Mouse (Mus musculus) forebrain, embryonic 15.5 days (tissue): Measurements from ENCODE around the gene Ldb1. TPM values are rescaled to one million over a fixed set of nuclear protein-coding genes. Genes with fewer than 3 reads are reported as not detected.

Source experiments
- ATAC-seq: fragments of 200-750 bp; cut with Nextera tagmentation; replicated peaks from 2 replicates; pipeline ENCODE4 v1.8.0; 2017; ENCODE audit warnings: mild to moderate bottlenecking, moderate TSS enrichment, moderate library complexity
- H3K27ac ChIP-seq: fragments of 300-500 bp; sonication (generic); replicated peaks from 2 replicates; pipeline ENCODE4 v1.5.1; 2015; ENCODE audit warnings: mild to moderate bottlenecking, inconsistent platforms
- H3K27me3 ChIP-seq: fragments of 300-500 bp; sonication (generic); 2 replicates; pipeline ENCODE4 v1.6.1; 2015; ENCODE audit warnings: inconsistent platforms
- H3K36me3 ChIP-seq: fragments of 300-500 bp; sonication (generic); 2 replicates; pipeline ENCODE4 v1.6.1; 2015; ENCODE audit warnings: mild to moderate bottlenecking, inconsistent platforms
- H3K4me1 ChIP-seq: fragments of 300-500 bp; sonication (generic); 2 replicates; pipeline ENCODE4 v1.6.1; 2015; ENCODE audit warnings: inconsistent platforms
- H3K4me2 ChIP-seq: fragments of 300-500 bp; sonication (generic); replicated peaks from 2 replicates; pipeline ENCODE4 v1.6.1; 2015; ENCODE audit warnings: mild to moderate bottlenecking, inconsistent platforms
- H3K4me3 ChIP-seq: fragments of 300-500 bp; sonication (generic); 2 replicates; pipeline ENCODE4 v1.5.1; 2015; ENCODE audit warnings: mild to moderate bottlenecking, inconsistent platforms
- H3K9ac ChIP-seq: fragments of 300-500 bp; sonication (generic); replicated peaks from 2 replicates; pipeline ENCODE4 v1.6.1; 2015; ENCODE audit warnings: mild to moderate bottlenecking, inconsistent platforms
- H3K9me3 ChIP-seq: fragments of 300-500 bp; sonication (generic); 2 replicates; pipeline ENCODE4 v1.6.1; 2016; ENCODE audit warnings: inconsistent platforms
- WGBS: fragments of 180-500 bp; shearing (Covaris S2); methylation state at CpG from one replicate; pipeline ENCODE4 v1.1.7; 2015; ENCODE audit warnings: mixed read lengths; 5-methylcytosine and 5-hydroxymethylcytosine counted together
- polyA plus RNA-seq: library from polyadenylated mRNA; unstranded; fragments of >200 nt; fragmentation: Nextera tagmentation; extraction: Ambion mirVana; gene quantifications from 2 replicates; pipeline ENCODE4 v1.2.1, GENCODE M21; 2015

The Ldb1 gene
- polyA plus RNA-seq, 1 experiment from 2014 or later = 131 TPM

GRCm38 (mm10) chr19:46033911-46034310 lies 11.1 kb downstream of the Ldb1 start:
- Histone ChIP-seq H3K36me3 (peaks cover 59% of the 10 kb centered on the region), H3K9ac (no peak overlapping the region), H3K27ac (no peak overlapping the region), H3K4me1 (peaks cover 28% of the 10 kb centered on the region), H3K27me3 (no peaks in the 10 kb centered on the region), H3K4me2 (no peak overlapping the region), H3K4me3 (no peak overlapping the region), H3K9me3 (no peaks in the 10 kb centered on the region)
- no peak for ATAC-seq
- 95% methylated on average over 11 of the region's 11 CpGs for WGBS

DNA sequence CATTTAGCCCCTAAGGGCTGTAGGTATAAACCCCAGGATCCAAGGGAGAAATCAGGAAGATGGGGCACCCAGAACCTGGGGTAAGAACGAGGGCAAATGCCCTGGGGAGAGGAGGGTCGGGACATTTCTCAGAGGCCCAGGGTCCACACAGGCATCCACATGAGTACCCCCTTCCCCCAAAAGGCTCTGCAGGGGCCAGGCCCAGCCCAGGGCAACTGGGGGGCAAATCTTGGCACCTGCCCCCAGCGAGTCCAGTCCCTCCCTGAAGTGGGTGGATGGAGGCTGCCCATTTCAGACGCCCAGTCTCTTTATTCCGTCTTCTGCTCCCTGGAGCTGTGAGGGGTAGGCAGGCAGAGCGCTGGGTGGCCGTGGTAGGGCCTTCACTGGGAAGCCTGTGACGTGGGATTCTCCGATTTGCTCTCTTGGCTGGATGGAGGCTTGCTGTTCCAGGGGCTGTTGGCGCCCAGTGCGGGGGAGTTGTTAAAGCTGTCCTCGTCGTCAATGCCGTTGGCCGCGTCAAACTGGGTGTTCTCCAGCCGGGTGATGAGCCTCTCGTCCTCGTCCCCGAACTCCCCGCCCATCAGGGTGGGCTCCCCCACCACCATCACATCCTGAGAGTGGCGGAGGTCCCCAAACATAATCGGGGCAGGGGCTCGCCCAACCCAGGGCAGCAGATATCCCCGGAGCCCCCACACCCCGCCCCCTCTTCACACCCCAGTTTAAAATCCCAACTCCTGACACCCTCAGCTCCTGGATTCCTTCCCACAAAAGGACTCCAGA lies 12.1 kb downstream of the Ldb1 start:
- Histone ChIP-seq H3K4me2 (no peak overlapping the region), H3K9ac (no peak overlapping the region), H3K4me1 (peaks cover 22% of the 10 kb centered on the region), H3K9me3 (no peaks in the 10 kb centered on the region), H3K27me3 (no peaks in the 10 kb centered on the region), H3K36me3 (peaks cover 59% of the 10 kb centered on the region), H3K4me3 (no peak overlapping the region), H3K27ac (no peak overlapping the region)
- no peak for ATAC-seq
- 87% methylated on average over 26 of the region's 26 CpGs for WGBS

DNA sequence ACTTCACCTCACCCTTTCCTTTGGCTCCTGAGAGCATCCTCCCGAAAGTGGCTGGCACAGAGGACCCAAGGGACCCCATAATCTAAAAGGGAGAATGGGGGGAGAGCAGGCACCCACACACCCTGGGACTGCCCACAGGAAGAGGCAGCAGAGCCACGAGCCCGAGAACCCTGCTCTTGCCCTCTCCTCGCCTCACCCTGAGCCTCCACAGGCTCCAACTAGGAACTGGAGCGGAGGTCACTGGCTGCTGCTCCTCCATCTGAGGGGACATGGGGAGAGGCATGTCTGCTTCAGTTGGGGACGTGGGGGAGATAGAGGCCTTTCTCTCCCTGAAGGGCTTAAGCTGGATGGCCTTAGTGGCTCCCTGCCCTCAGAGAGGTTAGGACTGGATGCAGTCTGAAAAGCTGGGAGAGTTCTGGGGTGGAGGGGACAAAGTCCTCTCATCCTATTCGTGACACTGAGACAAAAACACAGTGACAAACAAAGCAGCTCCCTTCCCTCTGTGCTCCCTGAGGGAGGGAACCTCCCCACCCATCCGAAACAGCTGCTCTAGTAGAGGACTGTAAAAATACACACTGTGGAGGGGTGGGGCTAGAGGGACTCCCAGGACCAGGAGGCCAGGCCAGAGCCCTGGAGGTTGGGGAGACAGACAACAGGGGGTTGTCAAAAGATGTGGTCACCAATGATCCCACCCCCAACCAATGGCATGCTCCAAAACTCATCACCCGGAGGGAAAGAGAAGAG lies 13.2 kb downstream of the Ldb1 start:
- Histone ChIP-seq H3K4me3 (no peak overlapping the region), H3K9ac (no peak overlapping the region), H3K4me2 (no peak overlapping the region), H3K4me1 (peaks cover 11% of the 10 kb centered on the region), H3K36me3 (peaks cover 59% of the 10 kb centered on the region), H3K9me3 (no peaks in the 10 kb centered on the region), H3K27me3 (no peaks in the 10 kb centered on the region), H3K27ac (no peak overlapping the region)
- ATAC-seq = 0 out of 2 replicates have a peak, but pooled peaks have one; percentile 32
- 75% methylated on average over 9 of the region's 9 CpGs for WGBS

- no peak overlapping the region for H3K4me2 ChIP-seq
- no peak overlapping the region for H3K4me3 ChIP-seq
- H3K36me3 ChIP-seq = peaks cover 49% of the 10 kb centered on the region
- no peaks in the 10 kb centered on the region for H3K9me3 ChIP-seq
- H3K27me3 ChIP-seq = no peaks in the 10 kb centered on the region
- no peak overlapping the region for H3K9ac ChIP-seq
- H3K27ac ChIP-seq = no peak overlapping the region
- H3K4me1 ChIP-seq = no peaks in the 10 kb centered on the region
- no peak for ATAC-seq
- WGBS = 97% methylated on average over 10 of the region's 10 CpGs
Observed at GRCm38 (mm10) chr19:46030196-46030983, 14.6 kb downstream of the Ldb1 start.

GRCm38 (mm10) chr19:46029652-46030051 lies 15.4 kb downstream of the Ldb1 start:
- Histone ChIP-seq H3K4me2 (no peak overlapping the region), H3K9ac (no peak overlapping the region), H3K4me3 (no peak overlapping the region), H3K27me3 (no peaks in the 10 kb centered on the region), H3K27ac (no peak overlapping the region), H3K36me3 (peaks cover 42% of the 10 kb centered on the region), H3K9me3 (no peaks in the 10 kb centered on the region), H3K4me1 (no peaks in the 10 kb centered on the region)
- WGBS = 92% methylated on average over 1 of the region's 1 CpGs
- ATAC-seq = no peak

GRCm38 (mm10) chr19:46028747-46029320 lies 16.2 kb downstream of the Ldb1 start:
- Histone ChIP-seq H3K27ac (no peak overlapping the region), H3K9me3 (no peaks in the 10 kb centered on the region), H3K27me3 (no peaks in the 10 kb centered on the region), H3K4me3 (no peak overlapping the region), H3K36me3 (peaks cover 34% of the 10 kb centered on the region), H3K4me1 (no peaks in the 10 kb centered on the region), H3K9ac (no peak overlapping the region), H3K4me2 (no peak overlapping the region)
- 72% methylated on average over 11 of the region's 11 CpGs for WGBS
- ATAC-seq = no peak

DNA sequence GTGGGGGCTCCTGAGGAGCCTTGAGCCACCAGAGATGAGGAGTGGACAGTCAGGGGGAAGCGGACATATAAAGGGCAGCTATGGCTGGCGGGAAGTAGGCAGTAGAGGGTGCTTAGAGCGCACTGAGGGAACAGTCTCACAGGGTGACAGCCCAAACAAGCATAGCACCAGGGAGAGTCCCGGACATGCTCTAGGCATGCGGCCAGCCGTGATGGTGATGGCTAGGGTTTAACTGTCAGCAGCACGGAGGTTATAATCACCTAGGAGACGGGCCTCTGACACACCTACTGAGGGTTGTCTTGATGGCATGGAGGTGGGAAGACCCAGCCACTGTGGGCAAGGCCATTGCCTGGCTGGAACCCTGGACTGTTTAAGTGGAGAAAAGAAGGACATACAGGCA lies 18.4 kb downstream of the Ldb1 start:
- no peak for ATAC-seq
- Histone ChIP-seq H3K27me3 (no peaks in the 10 kb centered on the region), H3K4me1 (no peaks in the 10 kb centered on the region), H3K27ac (no peak overlapping the region), H3K9me3 (no peaks in the 10 kb centered on the region), H3K4me3 (no peak overlapping the region), H3K36me3 (peaks cover 11% of the 10 kb centered on the region), H3K9ac (no peak overlapping the region), H3K4me2 (no peak overlapping the region)
- WGBS = 67% methylated on average over 8 of the region's 8 CpGs

DNA sequence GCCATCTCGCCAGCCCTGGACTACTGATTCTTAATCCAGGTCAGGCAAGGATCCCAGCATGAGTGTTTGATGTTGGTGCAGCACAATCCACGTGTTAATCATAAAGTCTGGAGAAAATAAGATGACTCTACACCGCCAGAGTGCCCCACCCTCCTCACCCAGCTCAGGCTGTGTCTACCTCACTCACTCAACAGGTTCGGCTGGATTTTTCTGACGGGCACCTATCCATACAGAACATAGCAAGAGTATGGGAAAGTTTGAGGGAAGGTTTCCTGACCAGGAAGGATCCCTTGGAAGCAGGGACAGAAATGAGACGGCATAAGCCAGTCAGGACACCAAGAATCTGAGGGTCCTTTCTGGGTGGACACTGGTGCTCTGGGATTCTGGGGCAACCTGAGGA lies 20.1 kb downstream of the Ldb1 start:
- Histone ChIP-seq H3K27ac (no peak overlapping the region), H3K9ac (no peak overlapping the region), H3K4me2 (no peak overlapping the region), H3K36me3 (no peaks in the 10 kb centered on the region), H3K27me3 (no peaks in the 10 kb centered on the region), H3K4me3 (no peak overlapping the region), H3K4me1 (no peaks in the 10 kb centered on the region), H3K9me3 (no peaks in the 10 kb centered on the region)
- no peak for ATAC-seq
- 82% methylated on average over 6 of the region's 6 CpGs for WGBS

DNA sequence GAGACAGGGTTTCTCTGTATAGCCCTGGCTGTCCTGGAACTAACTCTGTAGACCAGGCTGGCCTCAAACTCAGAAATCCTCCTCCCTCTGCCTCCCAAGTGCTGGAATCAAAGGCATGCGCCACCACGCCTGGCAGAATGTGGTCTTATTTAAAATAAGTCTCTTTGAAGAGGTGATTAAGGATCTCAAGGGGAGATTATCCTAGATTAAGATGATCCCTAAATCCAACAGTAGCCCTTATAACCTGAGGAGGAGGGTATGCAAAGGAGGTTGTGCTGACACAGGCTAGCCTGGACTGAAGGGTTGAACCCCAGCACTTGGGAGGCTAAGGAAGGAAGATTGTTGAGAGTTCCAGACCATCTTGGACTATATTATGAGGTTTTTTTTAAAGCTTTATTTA lies 29.0 kb downstream of the Ldb1 start:
- Histone ChIP-seq H3K9ac (no peak overlapping the region), H3K4me3 (no peak overlapping the region), H3K27me3 (no peaks in the 10 kb centered on the region), H3K4me1 (no peaks in the 10 kb centered on the region), H3K27ac (no peak overlapping the region), H3K4me2 (no peak overlapping the region), H3K36me3 (no peaks in the 10 kb centered on the region), H3K9me3 (no peaks in the 10 kb centered on the region)
- 65% methylated on average over 2 of the region's 2 CpGs for WGBS
- no peak for ATAC-seq

DNA sequence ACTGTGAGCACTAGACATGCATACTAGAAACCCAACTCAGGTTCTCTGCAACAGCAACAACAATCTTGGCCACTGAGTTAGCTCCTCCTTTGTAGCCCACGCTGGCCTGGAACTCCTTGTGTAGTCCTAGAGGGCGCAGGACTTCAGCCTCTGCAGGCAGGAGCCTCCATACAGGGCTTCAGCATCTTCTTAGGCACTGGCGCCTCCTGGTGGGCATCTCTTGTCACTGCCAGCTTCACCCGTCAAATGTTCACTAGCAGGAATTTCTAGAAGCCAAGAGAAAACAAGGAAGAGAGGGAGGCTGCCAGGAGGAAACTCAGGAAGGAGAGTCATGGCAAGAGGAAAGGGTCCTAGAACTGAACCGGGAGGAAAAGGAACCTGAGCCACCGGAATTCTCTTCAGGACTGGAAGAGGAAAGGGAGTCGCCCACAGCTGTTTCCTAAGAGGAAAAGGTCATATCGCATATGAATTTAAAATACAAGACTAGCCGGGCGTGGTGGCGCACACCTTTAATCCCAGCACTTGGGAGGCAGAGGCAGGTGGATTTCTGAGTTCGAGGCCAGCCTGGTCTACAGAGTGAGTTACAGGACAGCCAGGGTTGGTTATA lies 30.3 kb downstream of the Ldb1 start:
- Histone ChIP-seq H3K4me1 (no peaks in the 10 kb centered on the region), H3K9ac (no peak overlapping the region), H3K36me3 (no peaks in the 10 kb centered on the region), H3K27me3 (no peaks in the 10 kb centered on the region), H3K9me3 (no peaks in the 10 kb centered on the region), H3K4me2 (no peak overlapping the region), H3K4me3 (no peak overlapping the region), H3K27ac (no peak overlapping the region)
- 43% methylated on average over 12 of the region's 12 CpGs for WGBS
- no peak for ATAC-seq

DNA sequence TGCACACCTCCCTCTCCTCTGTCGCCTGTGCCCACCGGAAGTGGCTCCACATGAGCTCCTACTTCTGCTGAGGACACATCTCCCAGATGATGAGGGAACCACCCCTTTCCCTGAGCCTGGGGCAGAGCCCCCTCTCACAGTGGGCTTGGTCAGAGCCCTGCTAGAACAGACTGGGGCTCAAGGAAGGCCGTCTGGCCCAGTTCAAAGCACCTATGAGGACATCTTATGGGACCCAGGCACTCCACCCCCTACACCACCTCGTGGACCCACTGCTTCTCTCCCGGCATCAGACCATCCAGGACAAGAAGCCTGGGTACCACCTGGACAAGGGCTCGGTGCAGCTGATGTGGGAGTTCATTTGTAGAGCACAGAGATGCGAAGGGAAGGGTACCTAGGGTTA lies 39.3 kb downstream of the Ldb1 start:
- no peak overlapping the region for H3K4me3 ChIP-seq
- peaks cover 10% of the 10 kb centered on the region for H3K4me1 ChIP-seq
- WGBS = 89% methylated on average over 7 of the region's 7 CpGs
- no peak for ATAC-seq
- no peaks in the 10 kb centered on the region for H3K36me3 ChIP-seq
- no peak overlapping the region for H3K27ac ChIP-seq
- H3K27me3 ChIP-seq = peaks cover 12% of the 10 kb centered on the region; the same call in 1 of the 2 replicates
- H3K4me2 ChIP-seq = no peak overlapping the region
- H3K9ac ChIP-seq = no peak overlapping the region
- no peaks in the 10 kb centered on the region for H3K9me3 ChIP-seq
